Mouse (Mus musculus) liver, embryonic 16.5 days (tissue): Measurements from ENCODE around the gene Asb4. TPM values are rescaled to one million over a fixed set of nuclear protein-coding genes. Genes with fewer than 3 reads are reported as not detected.

Experiments used
- ATAC-seq: fragments of 200-750 bp; cut with Nextera tagmentation; 2 replicates; pipeline ENCODE4 v1.8.0; 2017; ENCODE audit warnings: low read depth, mild to moderate bottlenecking, moderate number of reproducible peaks, moderate library complexity
- H3K27ac ChIP-seq: fragments of 300-500 bp; sonication (generic); 2 replicates; pipeline ENCODE4 v1.5.1; 2014; ENCODE audit warnings: mild to moderate bottlenecking, low read length
- H3K27me3 ChIP-seq: fragments of 300-500 bp; sonication (generic); 2 replicates; pipeline ENCODE4 v1.6.1; 2014; ENCODE audit warnings: low read depth, low read length, mixed read lengths; ENCODE audit not compliant: control insufficient read depth, insufficient read depth
- H3K36me3 ChIP-seq: fragments of 300-500 bp; sonication (generic); 2 replicates; pipeline ENCODE4 v1.6.1; 2014; ENCODE audit warnings: mild to moderate bottlenecking; ENCODE audit not compliant: control insufficient read depth, insufficient read depth
- H3K4me1 ChIP-seq: fragments of 300-500 bp; sonication (generic); 2 replicates; pipeline ENCODE4 v1.6.1; 2014; ENCODE audit warnings: low read depth, low read length, mixed read lengths; ENCODE audit not compliant: control insufficient read depth
- H3K4me2 ChIP-seq: fragments of 300-500 bp; sonication (generic); 2 replicates; pipeline ENCODE4 v1.6.1; 2014; ENCODE audit warnings: low read depth, low read length, mixed read lengths
- H3K4me3 ChIP-seq: fragments of 300-500 bp; sonication (generic); 2 replicates; pipeline ENCODE4 v1.5.1; 2014; ENCODE audit warnings: low read depth, mild to moderate bottlenecking, low read length
- H3K9ac ChIP-seq: fragments of 300-500 bp; sonication (generic); 2 replicates; pipeline ENCODE4 v1.6.1; 2014; ENCODE audit warnings: low read depth, low read length
- H3K9me3 ChIP-seq: fragments of 300-500 bp; sonication (generic); replicated peaks from 2 replicates; pipeline ENCODE4 v1.6.1; 2016; ENCODE audit warnings: low read length; ENCODE audit not compliant: control insufficient read depth
- WGBS: fragments of 180-500 bp; shearing (Covaris S2); extraction: QIAGEN DNeasy Blood & Tissue Kit; methylation state at CpG from one replicate; pipeline ENCODE4 v1.1.7; 2014; ENCODE audit not compliant: insufficient replicate concordance; 5-methylcytosine and 5-hydroxymethylcytosine counted together
- polyA plus RNA-seq: library from polyadenylated mRNA; unstranded; fragments of >200 nt; fragmentation: Nextera tagmentation; extraction: Ambion mirVana; gene quantifications from 2 replicates; pipeline ENCODE4 v1.2.1, GENCODE M21; 2015

The Asb4 gene
- polyA plus RNA-seq, 1 experiment from 2014 or later: 3.5 TPM

GRCm38 (mm10) chr6:5482270-5482783 lies 99.1 kb downstream of the Asb4 start:
- no peak for ATAC-seq
- Histone ChIP-seq H3K4me1 (no peaks in the 10 kb centered on the region), H3K9me3 (no peaks in the 10 kb centered on the region), H3K27ac (no peak overlapping the region), H3K36me3 (no peaks in the 10 kb centered on the region), H3K4me2 (no peak overlapping the region), H3K9ac (no peak overlapping the region), H3K27me3 (no peaks in the 10 kb centered on the region), H3K4me3 (no peak overlapping the region)
- 60% methylated on average over 3 of the region's 3 CpGs for WGBS

Other genes starting within 250 kb of the Asb4 start
- gene Pon1, start 189.4 kb upstream of the Asb4 start, polyA plus RNA-seq: 15.5 and 19.2 TPM in 2 replicates
- gene Pon3, start 127.1 kb upstream of the Asb4 start, polyA plus RNA-seq: 25.8 and 26.6 TPM in 2 replicates
- 45.5 and 48.2 TPM in 2 replicates for gene Pon2, start 84.9 kb upstream of the Asb4 start, polyA plus RNA-seq
- gene Pdk4, start 112.9 kb downstream of the Asb4 start, polyA plus RNA-seq: 3.6 and 4.1 TPM in 2 replicates